Mouse (Mus musculus) embryonic fibroblast, embryonic 13.5 days (primary cell): ENCODE data around the gene Srgap2.

Experiments
- CTCF ChIP-seq: IDR thresholded peaks from 2 replicates; pipeline ENCODE4 v1.5.1; 2011; ENCODE audit warnings: mild to moderate bottlenecking, control low read depth, low read length, moderate library complexity, borderline replicate concordance; ENCODE audit not compliant: insufficient read depth
- POLR2A ChIP-seq: IDR thresholded peaks from 2 replicates; pipeline ENCODE4 v1.6.1; 2011; ENCODE audit warnings: low read depth, mild to moderate bottlenecking, control low read depth, low read length, moderate library complexity

- no peak; the same call in none of the 2 replicates for TF ChIP-seq POLR2A
- no peak for TF ChIP-seq CTCF
Observed at GRCm38 (mm10) chr1:131526371-131527270, 531 bp downstream of the Srgap2 start.
